Mouse (Mus musculus) embryonic facial prominence, embryonic 13.5 days (tissue): ENCODE measurements at regions not wholly inside any gene's neighbourhood (a gene's known extent, or its start where the extent isn't known, plus 50 kb on each side); places are given as distances from the start of the nearest gene placed in this dataset.

ENCODE experiments used
- ATAC-seq: fragments of 200-750 bp; cut with Nextera tagmentation; 2 replicates; pipeline ENCODE4 v1.8.0; 2017; ENCODE audit warnings: low read depth; ENCODE audit not compliant: insufficient number of reproducible peaks, insufficient read depth, low FRiP score, low TSS enrichment
- H3K27ac ChIP-seq: fragments of 300-500 bp; sonication (generic); 2 replicates; pipeline ENCODE4 v1.5.1; 2015; ENCODE audit warnings: moderate library complexity, mild to moderate bottlenecking, inconsistent platforms
- H3K27me3 ChIP-seq: fragments of 300-500 bp; sonication (generic); 2 replicates; pipeline ENCODE4 v1.6.1; 2015; ENCODE audit warnings: mild to moderate bottlenecking, inconsistent platforms
- H3K36me3 ChIP-seq: fragments of 300-500 bp; sonication (generic); 2 replicates; pipeline ENCODE4 v1.6.1; 2015; ENCODE audit warnings: mild to moderate bottlenecking, inconsistent platforms
- H3K4me1 ChIP-seq: fragments of 300-500 bp; sonication (generic); 2 replicates; pipeline ENCODE4 v1.6.1; 2015; ENCODE audit warnings: inconsistent platforms
- H3K4me2 ChIP-seq: fragments of 300-500 bp; sonication (generic); 2 replicates; pipeline ENCODE4 v1.6.1; 2015; ENCODE audit warnings: moderate library complexity, mild to moderate bottlenecking, inconsistent platforms
- H3K4me3 ChIP-seq: fragments of 300-500 bp; sonication (generic); 2 replicates; pipeline ENCODE4 v1.5.1; 2015; ENCODE audit warnings: mild to moderate bottlenecking, inconsistent platforms
- H3K9ac ChIP-seq: fragments of 300-500 bp; sonication (generic); 2 replicates; pipeline ENCODE4 v1.6.1; 2015; ENCODE audit warnings: mild to moderate bottlenecking, inconsistent platforms
- H3K9me3 ChIP-seq: fragments of 300-500 bp; sonication (generic); 2 replicates; pipeline ENCODE4 v1.6.1; 2016; ENCODE audit warnings: inconsistent platforms
- WGBS: fragments of 180-500 bp; shearing (Covaris S2); methylation state at CpG from one replicate; pipeline ENCODE4 v1.1.7; 2015; ENCODE audit warnings: mixed read lengths; 5-methylcytosine and 5-hydroxymethylcytosine counted together

- H3K36me3 ChIP-seq = no peaks in the 10 kb centered on the region
- no peaks in the 10 kb centered on the region for H3K9me3 ChIP-seq
- no peak for ATAC-seq
- no peak overlapping the region for H3K9ac ChIP-seq
- H3K4me2 ChIP-seq = no peak overlapping the region
- H3K4me3 ChIP-seq = no peak overlapping the region
- no peak overlapping the region for H3K27ac ChIP-seq
- WGBS = 71% methylated on average over 4 of the region's 4 CpGs
- no peaks in the 10 kb centered on the region for H3K27me3 ChIP-seq
- peaks cover 7% of the 10 kb centered on the region for H3K4me1 ChIP-seq
Observed at GRCm38 (mm10) chr16:31584216-31584823, 78.9 kb upstream of the Dlg1 start.

- H3K4me1 ChIP-seq = peaks cover 30% of the 10 kb centered on the region
- no peak overlapping the region for H3K4me3 ChIP-seq
- H3K27me3 ChIP-seq = no peaks in the 10 kb centered on the region
Observed at GRCm38 (mm10) chr16:31587036-31587435, 76.2 kb upstream of the Dlg1 start.

GRCm38 (mm10) chr16:31589576-31589975 is 73.7 kb upstream of the Dlg1 start:
- no peak overlapping the region for H3K9ac ChIP-seq
- peak overlapping the region; percentile 71 for H3K27ac ChIP-seq
- H3K4me2 ChIP-seq = no peak overlapping the region
- no peaks in the 10 kb centered on the region for H3K9me3 ChIP-seq
- H3K27me3 ChIP-seq = no peaks in the 10 kb centered on the region
- no peak for ATAC-seq
- H3K36me3 ChIP-seq = no peaks in the 10 kb centered on the region
- no peak overlapping the region for H3K4me3 ChIP-seq
- WGBS = 21% methylated on average over 6 of the region's 6 CpGs
- H3K4me1 ChIP-seq = peaks cover 49% of the 10 kb centered on the region

More at GRCm38 (mm10) chr16:31587036-31587435, 76.2 kb upstream of the Dlg1 start:
- 8% methylated on average over 1 of the region's 1 CpGs for WGBS
- Histone ChIP-seq H3K9me3 (no peaks in the 10 kb centered on the region), H3K36me3 (no peaks in the 10 kb centered on the region), H3K9ac (no peak overlapping the region), H3K4me2 (no peak overlapping the region), H3K27ac (no peak overlapping the region)
- no peak for ATAC-seq

GRCm38 (mm10) chr16:31591565-31591964 is 71.7 kb upstream of the Dlg1 start:
- no peaks in the 10 kb centered on the region for H3K36me3 ChIP-seq
- 0 out of 2 replicates have a peak overlapping the region, but pooled peaks have one; percentile 32 for H3K9ac ChIP-seq
- WGBS = 25% methylated on average over 3 of the region's 3 CpGs
- peaks cover 49% of the 10 kb centered on the region for H3K4me1 ChIP-seq
- H3K9me3 ChIP-seq = no peaks in the 10 kb centered on the region
- peak overlapping the region; percentile 35 for H3K4me2 ChIP-seq
- peak overlapping the region; percentile 86 for H3K27ac ChIP-seq
- peak; percentile 18 for ATAC-seq
- H3K27me3 ChIP-seq = no peaks in the 10 kb centered on the region
- no peak overlapping the region for H3K4me3 ChIP-seq

- peak; percentile 98 for ATAC-seq
- WGBS = under 1% methylated on average over 7 of the region's 7 CpGs
- Histone ChIP-seq H3K4me3 (peak overlapping the region; percentile 3; the same call in 1 of the 2 replicates), H3K4me1 (peaks cover 49% of the 10 kb centered on the region), H3K4me2 (peak overlapping the region; percentile 35), H3K36me3 (no peaks in the 10 kb centered on the region), H3K9me3 (no peaks in the 10 kb centered on the region), H3K27ac (peak overlapping the region; percentile 86), H3K27me3 (no peaks in the 10 kb centered on the region), H3K9ac (0 out of 2 replicates have a peak overlapping the region, but pooled peaks have one; percentile 41)
Observed at GRCm38 (mm10) chr16:31592014-31592871, 71.0 kb upstream of the Dlg1 start.

- 0 out of 2 replicates have a peak overlapping the region, but pooled peaks have one; percentile 41 for H3K9ac ChIP-seq
- peak overlapping the region; percentile 35 for H3K4me2 ChIP-seq
- no peaks in the 10 kb centered on the region for H3K36me3 ChIP-seq
- peaks cover 54% of the 10 kb centered on the region for H3K4me1 ChIP-seq
- H3K4me3 ChIP-seq = no peak overlapping the region
- H3K27ac ChIP-seq = peak overlapping the region; percentile 86
- no peak for ATAC-seq
- WGBS = 25% methylated on average over 9 of the region's 9 CpGs
- no peaks in the 10 kb centered on the region for H3K9me3 ChIP-seq
- H3K27me3 ChIP-seq = no peaks in the 10 kb centered on the region
Observed at GRCm38 (mm10) chr16:31592973-31593683, 70.1 kb upstream of the Dlg1 start.

GRCm38 (mm10) chr16:31597965-31598364 is 65.3 kb upstream of the Dlg1 start:
- no peak for ATAC-seq
- no peak overlapping the region for H3K4me3 ChIP-seq
- 70% methylated on average over 5 of the region's 5 CpGs for WGBS

GRCm38 (mm10) chr16:31598409-31598988 is 64.7 kb upstream of the Dlg1 start:
- no peak overlapping the region for H3K4me3 ChIP-seq
- no peaks in the 10 kb centered on the region for H3K36me3 ChIP-seq
- no peak for ATAC-seq
- WGBS = 81% methylated on average over 9 of the region's 9 CpGs
- no peaks in the 10 kb centered on the region for H3K9me3 ChIP-seq
- H3K27me3 ChIP-seq = no peaks in the 10 kb centered on the region
- H3K27ac ChIP-seq = no peak overlapping the region
- peaks cover 23% of the 10 kb centered on the region for H3K4me1 ChIP-seq
- H3K9ac ChIP-seq = no peak overlapping the region
- no peak overlapping the region for H3K4me2 ChIP-seq

More at GRCm38 (mm10) chr16:31597965-31598364, 65.3 kb upstream of the Dlg1 start:
- peaks cover 28% of the 10 kb centered on the region for H3K4me1 ChIP-seq
- no peak overlapping the region for H3K27ac ChIP-seq
- no peaks in the 10 kb centered on the region for H3K36me3 ChIP-seq
- H3K9ac ChIP-seq = no peak overlapping the region
- H3K9me3 ChIP-seq = no peaks in the 10 kb centered on the region
- no peaks in the 10 kb centered on the region for H3K27me3 ChIP-seq
- H3K4me2 ChIP-seq = no peak overlapping the region

- no peak overlapping the region for H3K4me2 ChIP-seq
- no peak for ATAC-seq
- peaks cover 19% of the 10 kb centered on the region; the same call in 1 of the 2 replicates for H3K4me1 ChIP-seq
- no peaks in the 10 kb centered on the region for H3K36me3 ChIP-seq
- no peak overlapping the region for H3K27ac ChIP-seq
- no peaks in the 10 kb centered on the region for H3K27me3 ChIP-seq
- no peak overlapping the region for H3K9ac ChIP-seq
- H3K9me3 ChIP-seq = no peaks in the 10 kb centered on the region
- H3K4me3 ChIP-seq = no peak overlapping the region
- 88% methylated on average over 6 of the region's 6 CpGs for WGBS
Observed at GRCm38 (mm10) chr16:31598989-31599421, 64.2 kb upstream of the Dlg1 start.

- 94% methylated on average over 3 of the region's 3 CpGs for WGBS
- Histone ChIP-seq H3K9me3 (no peaks in the 10 kb centered on the region), H3K9ac (no peak overlapping the region), H3K27me3 (no peaks in the 10 kb centered on the region), H3K36me3 (no peaks in the 10 kb centered on the region), H3K27ac (no peak overlapping the region), H3K4me3 (no peak overlapping the region), H3K4me2 (no peak overlapping the region), H3K4me1 (peaks cover 22% of the 10 kb centered on the region; the same call in 1 of the 2 replicates)
- ATAC-seq = no peak
Observed at GRCm38 (mm10) chr16:31601278-31601677, 62.0 kb upstream of the Dlg1 start.

GRCm38 (mm10) chr16:31603185-31603584 is 60.1 kb upstream of the Dlg1 start:
- H3K4me3 ChIP-seq = no peak overlapping the region
- peaks cover 21% of the 10 kb centered on the region; the same call in 1 of the 2 replicates for H3K4me1 ChIP-seq
- ATAC-seq = no peak
- no peak overlapping the region for H3K27ac ChIP-seq
- H3K27me3 ChIP-seq = no peaks in the 10 kb centered on the region
- no peaks in the 10 kb centered on the region for H3K9me3 ChIP-seq
- 69% methylated on average over 11 of the region's 11 CpGs for WGBS
- no peak overlapping the region for H3K9ac ChIP-seq
- no peak overlapping the region for H3K4me2 ChIP-seq
- H3K36me3 ChIP-seq = no peaks in the 10 kb centered on the region
